Mouse (Mus musculus) liver, postnatal 0 days (tissue): Measurements from ENCODE around the gene Elf2.
"Not testable (repeated sequence)": the region's sequence is repeated elsewhere in the genome, so short reads cannot be mapped to it uniquely, and the experiment has no call there.

Experiments used
- CTCF ChIP-seq: sonication (generic); IDR thresholded peaks from 2 replicates; pipeline ENCODE4 v1.5.1; 2016; ENCODE audit warnings: antibody characterized with exemption, low read depth
- EP300 ChIP-seq: IDR thresholded peaks from 2 replicates; pipeline ENCODE4 v1.6.1; 2016; ENCODE audit warnings: antibody characterized with exemption, low read depth, mild to moderate bottlenecking

- not testable (repeated sequence) for TF ChIP-seq EP300, CTCF
Observed at GRCm38 (mm10) chr3:51354956-51355355, 14.5 kb upstream of the Elf2 start.
